Mouse (Mus musculus): ENCODE measurements around the gene Gp1ba. TPM values are rescaled to one million over a fixed set of nuclear protein-coding genes. Genes with fewer than 3 reads are reported as not detected.

The Gp1ba gene
- polyA plus RNA-seq (2012; rRNA removed): 0.05 and 0.16 TPM in 2 replicates

DNA sequence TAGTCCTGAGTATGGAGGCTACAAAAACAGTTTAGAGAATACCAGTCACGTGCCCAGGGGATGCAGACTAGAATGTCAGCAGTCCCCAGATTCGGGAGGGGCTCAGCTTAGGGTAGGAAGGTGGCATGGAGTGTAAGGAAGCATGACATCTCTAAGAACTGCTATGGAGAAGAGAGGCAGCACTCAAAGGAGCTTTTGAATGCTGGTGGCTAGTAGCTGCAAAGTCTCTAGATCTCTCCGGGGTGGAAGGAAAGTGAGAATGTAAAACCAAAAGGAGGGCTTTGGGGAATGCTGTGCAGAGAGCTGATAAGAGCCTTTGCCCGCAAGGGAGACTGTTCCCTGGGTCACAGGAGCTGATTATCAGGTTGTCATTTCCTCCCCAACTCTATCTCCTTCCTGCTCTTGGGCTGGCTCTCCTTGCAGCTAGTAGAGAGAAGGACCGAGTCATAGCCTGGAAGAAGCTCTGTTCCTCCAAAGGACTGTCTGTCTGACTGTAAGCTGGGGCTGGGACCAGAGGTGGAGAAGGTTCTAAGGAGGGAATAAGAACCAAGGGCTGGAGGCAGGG lies at the start of gene Gp1ba:
TSS of gene Gp1ba (plus strand) at position 409 of the 565 bp plus-strand sequence.

DNA sequence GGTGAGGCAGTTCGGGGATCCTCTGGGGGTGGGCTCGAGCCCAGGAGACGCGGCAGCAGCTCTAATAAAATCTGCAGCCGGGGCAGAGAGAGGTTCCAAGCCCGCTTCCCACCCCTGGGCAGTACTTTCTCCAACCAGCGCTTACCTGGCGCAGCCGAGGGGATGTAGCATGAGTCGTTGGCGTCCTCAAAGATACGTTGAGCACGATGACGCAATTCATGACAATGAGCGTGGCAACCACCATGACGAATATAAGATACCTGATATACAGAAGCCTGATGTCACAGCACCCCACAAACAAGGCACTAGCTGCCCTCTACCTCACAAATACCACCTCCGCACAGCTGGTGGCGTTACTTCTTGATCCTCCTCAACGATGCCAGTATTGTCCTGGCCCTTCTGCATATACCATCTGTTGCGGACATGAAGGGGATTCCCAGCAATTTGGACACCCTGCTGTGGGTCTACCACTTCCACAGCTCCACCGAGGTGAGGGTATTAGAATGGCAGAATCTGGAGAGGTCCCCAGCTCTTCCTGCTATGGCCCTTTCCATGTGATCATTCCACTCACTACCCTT lies 23.3 kb upstream of the Gp1ba start, which contains the start of gene 4930544D05Rik:
TSS of gene 4930544D05Rik (plus strand) at position 333 of the 578 bp plus-strand sequence.

DNA sequence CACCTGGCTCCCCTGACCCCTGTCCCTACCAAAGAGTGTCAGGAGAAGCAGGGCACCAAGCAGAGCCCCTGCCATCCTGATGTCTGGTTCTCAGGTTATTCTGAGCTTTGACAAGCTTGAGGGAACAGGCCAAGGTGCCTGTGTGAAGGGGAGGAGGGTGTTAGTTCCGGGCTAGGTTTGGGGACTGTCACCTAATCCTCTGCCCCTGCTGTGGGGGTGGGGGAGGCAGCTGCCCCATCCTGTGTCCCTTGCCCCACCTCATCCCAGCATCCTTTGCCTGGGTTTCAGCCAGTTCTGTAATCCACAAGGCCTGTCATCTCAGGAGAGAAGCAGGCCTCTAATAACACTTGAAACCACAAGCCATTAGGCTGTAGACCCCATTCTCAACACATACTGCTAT lies 19.8 kb upstream of the Gp1ba start, which contains the start of gene Chrne:
TSS of gene Chrne (minus strand) at position 116 of the 400 bp plus-strand sequence.

DNA sequence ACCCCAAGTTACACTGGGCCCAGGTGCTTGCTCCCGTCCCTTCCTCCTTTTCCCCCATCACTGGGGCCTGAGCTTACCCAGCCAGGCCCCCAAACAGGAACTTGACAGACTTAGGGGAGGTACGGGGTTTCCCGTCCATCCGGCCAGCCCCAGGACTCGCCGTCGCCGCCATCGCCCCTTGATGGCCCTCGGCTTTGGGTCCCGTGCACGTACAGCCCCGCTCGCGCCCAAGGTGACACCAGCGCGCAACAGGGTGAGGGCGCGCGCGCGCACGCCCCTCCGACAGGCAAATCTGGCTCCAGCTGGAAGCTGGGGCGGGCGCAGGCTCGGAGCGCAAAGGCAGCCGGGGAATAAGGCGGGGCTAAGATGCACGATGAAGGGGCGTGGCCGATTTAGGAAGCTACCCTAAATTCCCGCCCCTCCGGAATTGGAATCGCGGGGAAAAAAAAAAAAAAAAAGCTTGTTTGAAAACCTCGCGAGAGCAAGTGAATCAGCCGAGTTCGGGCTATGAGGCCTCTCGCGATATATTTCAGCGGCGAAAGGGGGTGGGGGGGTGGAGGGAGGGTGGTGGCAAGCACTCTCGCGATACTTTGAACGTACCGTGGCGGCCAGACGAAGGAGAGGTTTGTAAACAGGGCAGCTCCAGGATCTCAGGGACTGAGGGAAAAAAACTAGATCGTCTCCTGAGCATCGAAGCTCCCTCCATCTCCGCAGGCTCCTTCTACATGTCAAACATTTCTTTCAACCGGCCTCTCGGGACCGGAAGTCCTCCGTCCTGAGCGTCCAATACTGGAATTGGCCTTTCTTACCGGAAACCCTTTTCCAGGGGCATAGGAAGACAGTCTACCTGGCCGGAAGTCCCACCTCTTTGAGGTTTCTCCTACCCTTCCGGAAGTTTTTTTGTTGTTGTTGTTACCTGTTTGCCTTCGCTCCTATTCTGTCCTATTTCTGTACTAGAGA lies 8.0 kb downstream of the Gp1ba start, which contains the start of the genes Rnf167 and Slc25a11:
TSS of gene Rnf167 (plus strand) at position 545 of the 960 bp plus-strand sequence.
TSS of gene Slc25a11 (minus strand) at position 789 of the 960 bp plus-strand sequence.

DNA sequence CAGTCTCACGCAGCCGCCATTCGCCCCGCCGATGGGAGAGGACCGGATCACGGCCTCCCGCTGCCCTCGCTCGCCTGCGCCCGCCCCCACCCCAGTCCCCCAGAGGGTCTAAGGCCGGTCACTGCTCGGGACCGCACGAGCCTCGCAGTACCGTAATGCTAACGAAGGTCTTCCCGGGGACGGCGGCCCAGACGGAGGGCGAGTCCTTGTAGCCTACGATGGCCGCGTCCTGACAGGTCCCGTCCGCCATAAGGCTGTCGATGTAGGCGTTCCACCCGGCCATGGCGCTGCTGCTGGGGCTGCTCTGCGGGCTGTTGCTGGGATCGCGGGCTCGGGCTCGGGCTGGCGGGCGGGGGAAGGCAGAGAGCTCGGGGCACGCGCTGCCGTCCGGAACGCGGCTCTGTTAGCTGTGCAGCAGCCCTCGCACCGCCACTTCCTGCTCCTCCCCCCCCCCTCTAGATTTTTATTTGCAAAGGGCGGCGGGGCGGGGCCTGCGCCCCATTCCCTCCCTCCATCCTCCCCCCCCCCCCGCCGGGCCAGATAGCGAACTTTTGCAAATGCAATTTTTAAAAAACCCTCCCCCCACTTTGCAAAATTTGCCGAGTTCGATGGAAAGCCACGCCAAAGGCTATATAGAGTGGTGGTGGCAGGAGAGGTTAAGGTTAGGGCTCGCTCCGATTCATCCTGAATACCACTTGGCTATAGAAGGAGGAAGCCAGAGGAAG lies 15.4 kb downstream of the Gp1ba start, which contains the start of gene Pfn1:
TSS of gene Pfn1 (minus strand) at position 447 of the 725 bp plus-strand sequence.

DNA sequence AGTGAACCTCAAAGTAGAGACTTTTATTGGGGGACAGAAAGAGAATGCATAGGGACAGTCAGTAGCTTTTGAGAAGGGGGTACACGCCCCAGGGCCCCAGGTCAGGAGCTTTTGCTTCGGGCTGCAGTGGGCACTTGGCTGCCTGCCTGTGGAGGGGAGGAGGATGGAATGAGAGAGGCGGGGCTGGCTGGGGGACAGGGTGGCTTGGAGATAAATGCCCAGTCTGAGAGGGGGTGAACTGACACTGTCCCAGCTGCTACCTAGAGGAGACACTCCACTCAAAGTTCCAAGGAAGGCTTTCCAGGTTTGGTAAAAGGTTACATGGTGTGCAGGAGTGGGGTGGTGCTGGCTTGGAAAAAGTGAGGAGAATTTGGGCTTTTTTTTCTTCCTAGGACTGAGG lies 18.0 kb downstream of the Gp1ba start, which contains the start of gene Eno3:
TSS of gene Eno3 (plus strand) at position 239 of the 400 bp plus-strand sequence.

DNA sequence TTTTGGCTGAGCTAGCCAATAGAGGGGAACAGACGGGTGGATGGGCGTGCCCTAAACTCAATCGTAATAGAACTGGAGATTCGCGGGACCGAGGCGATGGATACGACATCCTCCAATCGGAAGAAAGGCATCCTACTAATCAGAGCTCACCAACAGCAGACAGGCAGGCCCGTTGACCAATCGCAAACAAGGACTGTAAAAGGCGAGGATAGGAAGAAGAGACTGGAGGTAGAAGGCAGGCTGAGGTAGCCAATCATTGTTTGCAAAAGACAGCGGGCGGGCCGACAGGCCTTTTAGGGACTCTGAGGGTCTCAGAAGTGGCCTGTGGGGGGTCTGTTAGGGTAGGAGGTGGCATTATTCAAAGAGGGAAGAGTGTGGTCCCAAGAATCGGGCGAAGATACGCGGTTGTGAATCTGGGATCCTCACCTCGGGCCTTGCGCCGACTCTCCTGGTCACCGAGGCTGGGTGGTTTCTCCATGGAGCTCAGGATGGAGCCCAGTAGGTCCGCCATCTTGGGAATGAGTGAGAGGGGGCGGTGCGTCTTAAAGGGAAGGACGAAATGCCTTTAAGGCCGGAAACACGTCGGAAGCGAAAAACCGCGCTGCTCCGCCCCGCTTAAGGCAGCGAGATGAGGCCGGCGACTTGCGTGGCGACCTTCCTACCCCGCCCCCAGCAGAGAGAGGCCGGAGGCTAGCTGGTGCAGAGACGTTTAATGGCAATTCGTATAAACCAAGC lies 30.0 kb downstream of the Gp1ba start, which contains the start of gene Spag7:
TSS of gene Spag7 (minus strand) at position 646 of the 735 bp plus-strand sequence.

DNA sequence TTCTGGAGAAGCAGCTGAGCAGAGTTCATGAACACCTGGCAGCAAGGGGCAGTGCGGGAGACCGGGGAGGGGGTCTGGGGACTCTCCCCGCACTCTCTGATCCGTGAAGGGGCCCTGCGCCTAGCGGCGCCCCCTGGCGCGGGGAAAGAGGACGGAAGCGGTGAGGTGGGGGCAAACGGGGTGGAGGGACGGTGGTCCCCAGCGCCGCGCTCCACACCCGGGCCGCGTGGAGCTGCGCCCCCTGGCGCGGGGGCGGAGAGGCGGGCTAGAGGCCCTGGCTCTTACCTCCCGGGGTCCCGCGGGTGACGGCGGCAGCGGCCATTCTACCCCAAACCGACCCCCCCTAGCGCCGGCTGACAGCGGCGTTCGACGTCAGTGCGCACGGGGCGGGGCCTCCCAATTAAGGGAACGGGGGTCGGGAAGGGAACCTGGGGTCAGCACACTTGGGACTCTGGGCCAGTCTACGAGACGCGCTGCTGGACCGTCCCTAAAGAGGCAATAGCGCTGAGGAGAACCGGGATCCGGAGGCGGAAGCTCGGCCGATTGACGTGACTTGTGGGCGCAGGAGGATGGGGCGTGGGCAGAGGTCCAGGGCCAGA lies 48.8 kb downstream of the Gp1ba start, which contains the start of gene Camta2:
TSS of gene Camta2 (minus strand) at position 505 of the 599 bp plus-strand sequence.

Other genes starting within 250 kb of the Gp1ba start
- gene Pelp1, start 229.1 kb upstream of the Gp1ba start, polyA plus RNA-seq (2012; rRNA removed): 9.3 and 10.3 TPM in 2 replicates
- gene Arrb2, start 206.5 kb upstream of the Gp1ba start, polyA plus RNA-seq (2012; rRNA removed): 16.9 and 23.4 TPM in 2 replicates
- 6.9 and 7.9 TPM in 2 replicates for gene Med11, start 187.2 kb upstream of the Gp1ba start, polyA plus RNA-seq (2012; rRNA removed)
- 2.3 TPM in 2 replicates for gene Zmynd15, start 179.7 kb upstream of the Gp1ba start, polyA plus RNA-seq (2012; rRNA removed)
- gene Cxcl16, start 179.1 kb upstream of the Gp1ba start, polyA plus RNA-seq (2012; rRNA removed): 14.1 and 16.5 TPM in 2 replicates
- gene Tm4sf5, start 133.9 kb upstream of the Gp1ba start, polyA plus RNA-seq (2012; rRNA removed): 9.1 and 10.4 TPM in 2 replicates
- gene Vmo1, start 124.5 kb upstream of the Gp1ba start, polyA plus RNA-seq (2012; rRNA removed): not detected in 2 replicates
- gene Gltpd2, start 119.9 kb upstream of the Gp1ba start, polyA plus RNA-seq (2012; rRNA removed): 0.10 TPM in 1 of 2 replicates, not detected in the other
- gene Psmb6, start 113.8 kb upstream of the Gp1ba start, polyA plus RNA-seq (2012; rRNA removed): 154 and 176 TPM in 2 replicates
- gene Gm40193, start 106.2 kb upstream of the Gp1ba start, polyA plus RNA-seq (2012; rRNA removed): not detected in 2 replicates
- 25.1 and 27.7 TPM in 2 replicates for gene Pld2, start 99.1 kb upstream of the Gp1ba start, polyA plus RNA-seq (2012; rRNA removed)
- gene Mink1, start 76.2 kb upstream of the Gp1ba start, polyA plus RNA-seq (2012; rRNA removed): 57.1 and 69.6 TPM in 2 replicates
- gene 4930544D05Rik, start 23.3 kb upstream of the Gp1ba start, polyA plus RNA-seq (2012; rRNA removed): not detected in 2 replicates
- 0.42 TPM in 1 of 2 replicates, not detected in the other for gene Chrne, start 19.9 kb upstream of the Gp1ba start, polyA plus RNA-seq (2012; rRNA removed)
- 33.9 and 37.1 TPM in 2 replicates for gene Rnf167, start 8.1 kb downstream of the Gp1ba start, polyA plus RNA-seq (2012; rRNA removed)
- 46.6 and 58.0 TPM in 2 replicates for gene Slc25a11, start 8.4 kb downstream of the Gp1ba start, polyA plus RNA-seq (2012; rRNA removed)
- gene Pfn1, start 15.5 kb downstream of the Gp1ba start, polyA plus RNA-seq (2012; rRNA removed): 1,547 and 3,714 TPM in 2 replicates
- gene Eno3, start 18.1 kb downstream of the Gp1ba start, polyA plus RNA-seq (2012; rRNA removed): 17.5 and 26.2 TPM in 2 replicates
- 8.1 and 8.5 TPM in 2 replicates for gene Spag7, start 30.3 kb downstream of the Gp1ba start, polyA plus RNA-seq (2012; rRNA removed)
- gene Camta2, start 49.0 kb downstream of the Gp1ba start, polyA plus RNA-seq (2012; rRNA removed): 17.7 and 19.8 TPM in 2 replicates
- 0.63 and 1.0 TPM in 2 replicates for gene Inca1, start 61.0 kb downstream of the Gp1ba start, polyA plus RNA-seq (2012; rRNA removed)
- 42.2 and 58.4 TPM in 2 replicates for gene Kif1c, start 61.4 kb downstream of the Gp1ba start, polyA plus RNA-seq (2012; rRNA removed)
- gene Zfp3, start 125.1 kb downstream of the Gp1ba start, polyA plus RNA-seq (2012; rRNA removed): 0.48 and 0.54 TPM in 2 replicates
- 0.06 and 0.09 TPM in 2 replicates for gene Scimp, start 173.5 kb downstream of the Gp1ba start, polyA plus RNA-seq (2012; rRNA removed)
- 0.52 and 0.73 TPM in 2 replicates for gene Rabep1, start 205.7 kb downstream of the Gp1ba start, polyA plus RNA-seq (2012; rRNA removed)

All from stomach, adult 2 months (tissue).